Mouse (Mus musculus): Measurements from ENCODE around the gene Spag16.

Gene Spag16

GRCm38 (mm10) chr1:70442209-70443080, 615.7 kb downstream of the Spag16 start:
- DNase-seq (ENCODE audit: low read depth, low spot score): no peak

- DNase-seq (ENCODE audit: low read depth, low spot score): no peak
Observed at GRCm38 (mm10) chr1:70479864-70480263, 653.1 kb downstream of the Spag16 start.

- peak; percentile 19 for DNase-seq (ENCODE audit: low read depth, low spot score)
Observed at GRCm38 (mm10) chr1:70518918-70519317, 692.1 kb downstream of the Spag16 start.

- no peak for DNase-seq (ENCODE audit: low read depth, low spot score)
Observed at GRCm38 (mm10) chr1:70527134-70527533, 700.4 kb downstream of the Spag16 start.

- no peak for DNase-seq (ENCODE audit: low read depth, low spot score)
Observed at GRCm38 (mm10) chr1:70529771-70530170, 703.0 kb downstream of the Spag16 start.

GRCm38 (mm10) chr1:70551839-70552238, 725.1 kb downstream of the Spag16 start:
- no peak for DNase-seq (ENCODE audit: low read depth, low spot score)

GRCm38 (mm10) chr1:70621805-70622204, 795.0 kb downstream of the Spag16 start:
- no peak for DNase-seq (ENCODE audit: low read depth, low spot score)

DNA sequence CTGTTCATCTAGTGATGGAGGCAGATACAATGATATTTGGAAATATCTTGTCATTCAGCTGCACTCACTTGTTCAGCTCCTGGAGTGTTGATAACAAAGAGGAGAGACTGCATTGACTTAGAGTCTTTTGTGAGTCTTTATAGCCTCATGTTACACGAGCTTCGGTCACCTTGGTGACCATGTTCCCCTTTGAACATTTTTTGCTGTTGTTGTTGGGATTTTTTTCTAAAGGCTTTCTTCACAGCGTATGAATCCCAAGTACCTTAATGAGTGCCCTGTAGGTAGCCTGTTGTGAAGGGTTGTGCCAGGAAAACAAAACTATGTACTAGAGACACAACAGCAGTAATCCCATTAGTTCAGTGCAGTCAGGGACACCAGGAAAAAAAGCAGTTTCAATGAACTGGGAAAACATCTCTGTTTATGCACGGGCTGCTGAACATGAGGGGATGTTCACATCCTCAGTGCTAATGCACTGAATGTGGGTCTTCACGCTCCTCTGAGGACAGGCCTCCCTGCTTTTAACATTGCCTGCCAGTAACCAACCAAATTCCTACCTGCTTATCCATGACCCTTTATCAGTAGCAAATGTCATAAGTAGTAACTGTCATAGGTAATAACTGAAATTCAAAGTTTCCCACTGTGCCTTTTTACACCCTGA, 798.2 kb downstream of the Spag16 start:
- no peak for DNase-seq (ENCODE audit: low read depth, low spot score)

GRCm38 (mm10) chr1:70652719-70653118, 825.9 kb downstream of the Spag16 start:
- DNase-seq (ENCODE audit: low read depth, low spot score): no peak

- no peak for DNase-seq (ENCODE audit: low read depth, low spot score)
Observed at GRCm38 (mm10) chr1:70692529-70692928, 865.8 kb downstream of the Spag16 start.

DNA sequence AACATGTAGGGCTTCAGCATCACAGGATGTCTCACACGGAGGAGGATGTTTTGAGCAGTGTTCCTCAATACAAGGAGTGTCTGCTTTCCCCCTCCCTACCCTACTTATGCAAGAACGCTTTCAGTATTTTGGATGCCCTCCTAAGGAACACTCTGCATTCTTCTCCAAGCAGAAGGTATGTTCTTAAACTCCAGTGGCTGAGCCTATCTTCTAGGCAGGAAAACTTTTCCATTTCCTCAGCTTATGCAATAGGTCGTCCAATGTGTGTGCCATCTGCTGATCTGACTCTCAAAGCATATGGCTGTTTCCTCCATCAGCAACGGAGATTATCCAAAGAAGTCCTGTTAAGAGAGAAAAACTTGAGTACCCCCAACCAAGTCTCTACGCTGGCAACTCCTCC, 873.5 kb downstream of the Spag16 start:
- DNase-seq (ENCODE audit: low read depth, low spot score): no peak

- no peak for DNase-seq (ENCODE audit: low read depth, low spot score)
Observed at GRCm38 (mm10) chr1:70703934-70704333, 877.2 kb downstream of the Spag16 start.

GRCm38 (mm10) chr1:70705821-70706220, 879.1 kb downstream of the Spag16 start:
- no peak for DNase-seq (ENCODE audit: low read depth, low spot score)

DNA sequence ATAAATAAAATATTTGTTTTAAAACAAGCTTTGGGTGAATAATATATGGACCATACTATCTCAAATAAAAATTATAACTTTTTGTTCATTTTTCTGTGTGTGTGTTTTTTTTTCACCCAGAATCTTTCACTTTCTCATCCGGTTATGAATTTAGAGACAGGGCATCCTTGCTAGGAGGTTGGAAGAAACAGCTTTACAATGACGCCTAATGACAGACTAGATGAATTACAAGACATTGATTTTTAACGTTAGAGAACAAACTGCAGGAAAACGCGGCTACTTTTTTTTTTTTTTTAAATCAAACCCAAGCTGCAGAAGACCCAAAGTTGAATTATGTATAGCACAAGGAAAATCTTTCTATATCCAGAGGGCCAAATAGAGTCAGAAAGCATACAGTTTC, 898.3 kb downstream of the Spag16 start:
- no peak for DNase-seq (ENCODE audit: low read depth, low spot score)

DNA sequence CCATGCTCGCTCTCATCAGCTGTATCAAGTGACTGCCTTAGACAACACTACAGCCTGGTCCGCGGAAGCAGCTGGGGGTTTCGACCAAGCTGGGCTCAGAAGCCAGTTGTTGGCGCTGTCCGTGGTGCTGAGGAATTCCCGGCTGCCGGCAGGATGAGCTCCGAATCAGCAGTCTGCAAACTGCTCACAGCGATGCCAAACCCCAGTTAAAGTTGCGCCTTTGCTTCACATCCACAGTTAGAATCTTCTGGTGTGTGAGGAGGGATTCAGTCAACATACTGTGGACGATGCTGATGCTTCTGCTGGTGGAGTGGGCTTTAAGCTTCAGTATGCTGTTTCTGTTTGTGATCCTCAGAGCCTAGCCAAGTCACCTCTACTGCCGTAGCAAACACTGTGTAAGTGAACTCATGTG, 898.9 kb downstream of the Spag16 start, which contains the start of gene Vwc2l:
Gene Vwc2l (plus strand): TSS at position 61 of the 412 bp plus-strand sequence.
- DNase-seq (ENCODE audit: low read depth, low spot score): peak; percentile 81

Data from forelimb bud, embryonic 11.5 days (tissue).